Mouse (Mus musculus): ENCODE data around the gene Rif1. TPM values are rescaled to one million over a fixed set of nuclear protein-coding genes. Genes with fewer than 3 reads are reported as not detected.
A peak's percentile ranks its signal among the peaks of the same experiment; 100 is the strongest.

Rif1 gene
- polyA plus RNA-seq, 1 experiment from 2014 or later = 46.7 TPM

GRCm38 (mm10) chr2:52057099-52057498 is 15.5 kb upstream of the Rif1 start:
- Histone ChIP-seq H3K4me3 (ENCODE audit: low read depth, low read length) (no peak overlapping the region), H3K4me1 (replicated peaks; ENCODE audit: control insufficient read depth, insufficient read depth, low read length) (no peaks in the 10 kb centered on the region), H3K4me2 (replicated peaks; ENCODE audit: low read depth, low read length) (no peak overlapping the region), H3K9me3 (ENCODE audit: control insufficient read depth, low read length) (no peaks in the 10 kb centered on the region), H3K27ac (ENCODE audit: low read depth, low read length) (no peak overlapping the region), H3K36me3 (ENCODE audit: control insufficient read depth, insufficient read depth, low read length) (no peaks in the 10 kb centered on the region), H3K9ac (ENCODE audit: low read depth, low read length) (no peak overlapping the region), H3K27me3 (ENCODE audit: control insufficient read depth, insufficient read depth, low read length) (no peaks in the 10 kb centered on the region)
- ATAC-seq (ENCODE audit: low FRiP score) = no peak
- no peak for DNase-seq (ENCODE audit: low spot score)
- 86% methylated on average over 1 of the region's 1 CpGs for WGBS

- no peak for DNase-seq (ENCODE audit: low spot score)
Observed at GRCm38 (mm10) chr2:52057681-52058080, 15.0 kb upstream of the Rif1 start.

GRCm38 (mm10) chr2:52068641-52069040 is 4.0 kb upstream of the Rif1 start:
- DNase-seq (ENCODE audit: low spot score) = no peak
- ATAC-seq (ENCODE audit: low FRiP score) = no peak
- H3K27me3 ChIP-seq (ENCODE audit: control insufficient read depth, insufficient read depth, low read length) = no peaks in the 10 kb centered on the region
- no peak overlapping the region for H3K9ac ChIP-seq (ENCODE audit: low read depth, low read length)
- no peaks in the 10 kb centered on the region for H3K9me3 ChIP-seq (ENCODE audit: control insufficient read depth, low read length)
- H3K4me2 ChIP-seq (replicated peaks; ENCODE audit: low read depth, low read length) = no peak overlapping the region
- no peak overlapping the region for H3K4me3 ChIP-seq (ENCODE audit: low read depth, low read length)
- H3K4me1 ChIP-seq (replicated peaks; ENCODE audit: control insufficient read depth, insufficient read depth, low read length) = no peaks in the 10 kb centered on the region
- H3K27ac ChIP-seq (ENCODE audit: low read depth, low read length) = no peak overlapping the region
- WGBS = 59% methylated on average over 1 of the region's 1 CpGs
- H3K36me3 ChIP-seq (ENCODE audit: control insufficient read depth, insufficient read depth, low read length) = no peaks in the 10 kb centered on the region

More at GRCm38 (mm10) chr2:52057681-52058080, 15.0 kb upstream of the Rif1 start:
- no peak for ATAC-seq (ENCODE audit: low FRiP score)
- Histone ChIP-seq H3K27me3 (ENCODE audit: control insufficient read depth, insufficient read depth, low read length) (no peaks in the 10 kb centered on the region), H3K4me2 (replicated peaks; ENCODE audit: low read depth, low read length) (no peak overlapping the region), H3K9ac (ENCODE audit: low read depth, low read length) (no peak overlapping the region), H3K27ac (ENCODE audit: low read depth, low read length) (no peak overlapping the region), H3K4me3 (ENCODE audit: low read depth, low read length) (no peak overlapping the region), H3K4me1 (replicated peaks; ENCODE audit: control insufficient read depth, insufficient read depth, low read length) (no peaks in the 10 kb centered on the region), H3K9me3 (ENCODE audit: control insufficient read depth, low read length) (no peaks in the 10 kb centered on the region), H3K36me3 (ENCODE audit: control insufficient read depth, insufficient read depth, low read length) (no peaks in the 10 kb centered on the region)

DNA sequence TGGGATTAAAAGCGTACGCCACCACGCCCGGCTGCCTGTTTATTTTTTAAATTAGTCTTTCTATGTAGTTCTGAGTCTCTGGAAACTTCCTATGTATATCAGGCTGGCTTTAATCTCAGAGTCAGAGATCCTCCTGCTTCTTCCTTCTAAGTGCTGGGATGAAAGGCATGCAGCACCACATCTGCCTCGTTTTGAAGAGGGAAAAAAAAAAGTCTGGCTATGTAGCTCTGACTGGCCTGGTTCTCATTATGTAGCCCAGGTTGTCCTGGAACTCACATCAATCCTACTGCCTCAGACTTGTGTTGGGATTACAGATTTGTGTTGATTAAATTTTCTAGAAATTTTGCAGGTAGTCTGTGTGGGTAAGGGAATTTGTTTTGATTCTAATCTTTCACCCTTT is 1.8 kb upstream of the Rif1 start:
- WGBS = 84% methylated on average over 5 of the region's 5 CpGs
- H3K4me1 ChIP-seq (replicated peaks; ENCODE audit: control insufficient read depth, insufficient read depth, low read length) = no peaks in the 10 kb centered on the region
- H3K27me3 ChIP-seq (ENCODE audit: control insufficient read depth, insufficient read depth, low read length) = no peaks in the 10 kb centered on the region
- H3K4me2 ChIP-seq (replicated peaks; ENCODE audit: low read depth, low read length) = no peak overlapping the region
- no peaks in the 10 kb centered on the region for H3K36me3 ChIP-seq (ENCODE audit: control insufficient read depth, insufficient read depth, low read length)
- ATAC-seq (ENCODE audit: low FRiP score) (no peak), DNase-seq (ENCODE audit: low spot score) (no peak)
- H3K9ac ChIP-seq (ENCODE audit: low read depth, low read length) = no peak overlapping the region
- no peak overlapping the region for H3K4me3 ChIP-seq (ENCODE audit: low read depth, low read length)
- H3K27ac ChIP-seq (ENCODE audit: low read depth, low read length) = no peak overlapping the region
- H3K9me3 ChIP-seq (ENCODE audit: control insufficient read depth, low read length) = no peaks in the 10 kb centered on the region

- Histone ChIP-seq H3K36me3 (ENCODE audit: control insufficient read depth, insufficient read depth, low read length) (no peaks in the 10 kb centered on the region), H3K27ac (ENCODE audit: low read depth, low read length) (no peak overlapping the region), H3K9ac (ENCODE audit: low read depth, low read length) (no peak overlapping the region), H3K4me3 (ENCODE audit: low read depth, low read length) (peak overlapping the region; percentile 98; the same call in 1 of the 2 replicates), H3K27me3 (ENCODE audit: control insufficient read depth, insufficient read depth, low read length) (no peaks in the 10 kb centered on the region), H3K9me3 (ENCODE audit: control insufficient read depth, low read length) (no peaks in the 10 kb centered on the region), H3K4me1 (replicated peaks; ENCODE audit: control insufficient read depth, insufficient read depth, low read length) (no peaks in the 10 kb centered on the region), H3K4me2 (replicated peaks; ENCODE audit: low read depth, low read length) (peak overlapping the region; percentile 63)
- no peak for ATAC-seq (ENCODE audit: low FRiP score)
- 22% methylated on average over 13 of the region's 13 CpGs for WGBS
- DNase-seq (ENCODE audit: low spot score) = peak; percentile 11
Observed at GRCm38 (mm10) chr2:52071241-52071991, 1.2 kb upstream of the Rif1 start.

GRCm38 (mm10) chr2:52072065-52072490 is 554 bp upstream of the Rif1 start:
- no peaks in the 10 kb centered on the region for H3K4me1 ChIP-seq (replicated peaks; ENCODE audit: control insufficient read depth, insufficient read depth, low read length)
- H3K4me2 ChIP-seq (replicated peaks; ENCODE audit: low read depth, low read length) = peak overlapping the region; percentile 63
- H3K9ac ChIP-seq (ENCODE audit: low read depth, low read length) = peak overlapping the region; percentile 93
- peak overlapping the region; percentile 98 for H3K4me3 ChIP-seq (ENCODE audit: low read depth, low read length)
- H3K27me3 ChIP-seq (ENCODE audit: control insufficient read depth, insufficient read depth, low read length) = no peaks in the 10 kb centered on the region
- no peaks in the 10 kb centered on the region for H3K36me3 ChIP-seq (ENCODE audit: control insufficient read depth, insufficient read depth, low read length)
- WGBS = under 1% methylated on average over 10 of the region's 10 CpGs
- H3K9me3 ChIP-seq (ENCODE audit: control insufficient read depth, low read length) = no peaks in the 10 kb centered on the region
- DNase-seq (ENCODE audit: low spot score) (peak; percentile 63), ATAC-seq (ENCODE audit: low FRiP score) (peak; percentile 68)
- H3K27ac ChIP-seq (ENCODE audit: low read depth, low read length) = peak overlapping the region; percentile 76

- ATAC-seq (ENCODE audit: low FRiP score) = peak; percentile 60
- Histone ChIP-seq H3K27ac (ENCODE audit: low read depth, low read length) (peak overlapping the region; percentile 76), H3K36me3 (ENCODE audit: control insufficient read depth, insufficient read depth, low read length) (no peaks in the 10 kb centered on the region), H3K4me3 (ENCODE audit: low read depth, low read length) (peak overlapping the region; percentile 98), H3K27me3 (ENCODE audit: control insufficient read depth, insufficient read depth, low read length) (no peaks in the 10 kb centered on the region), H3K4me2 (replicated peaks; ENCODE audit: low read depth, low read length) (peak overlapping the region; percentile 63), H3K9me3 (ENCODE audit: control insufficient read depth, low read length) (no peaks in the 10 kb centered on the region), H3K9ac (ENCODE audit: low read depth, low read length) (peak overlapping the region; percentile 93), H3K4me1 (replicated peaks; ENCODE audit: control insufficient read depth, insufficient read depth, low read length) (no peaks in the 10 kb centered on the region)
- 2% methylated on average over 48 of the region's 56 CpGs for WGBS
- DNase-seq (ENCODE audit: low spot score) = peak; percentile 55
Observed at GRCm38 (mm10) chr2:52073141-52073904, 691 bp downstream of the Rif1 start.

DNA sequence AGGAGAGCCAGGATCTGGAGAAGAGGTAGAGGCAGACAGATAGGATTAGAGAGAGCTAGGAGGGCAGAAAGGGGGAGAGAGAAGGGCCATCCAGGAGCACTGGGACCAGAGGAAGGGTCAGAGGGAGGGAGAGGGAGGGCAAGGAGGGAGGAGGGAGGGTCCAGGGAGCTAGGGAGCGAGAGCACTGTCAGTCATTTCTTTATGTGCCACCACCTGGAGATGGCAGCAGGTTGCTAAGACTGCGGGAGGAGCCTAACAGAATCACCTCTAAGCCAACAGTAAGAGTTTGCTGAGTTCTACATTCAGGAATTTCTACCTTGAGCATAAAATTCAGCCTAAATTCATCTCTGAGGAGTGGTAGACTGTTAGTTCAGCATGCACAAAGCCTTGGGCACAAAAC is 6.0 kb downstream of the Rif1 start:
- H3K4me1 ChIP-seq (replicated peaks; ENCODE audit: control insufficient read depth, insufficient read depth, low read length) = no peaks in the 10 kb centered on the region
- no peaks in the 10 kb centered on the region for H3K36me3 ChIP-seq (ENCODE audit: control insufficient read depth, insufficient read depth, low read length)

More for the DNA sequence above, 6.0 kb downstream of the Rif1 start:
- no peak for ATAC-seq (ENCODE audit: low FRiP score)
- 93% methylated on average over 2 of the region's 2 CpGs for WGBS
- Histone ChIP-seq H3K4me3 (ENCODE audit: low read depth, low read length) (no peak overlapping the region), H3K9me3 (ENCODE audit: control insufficient read depth, low read length) (no peaks in the 10 kb centered on the region), H3K4me2 (replicated peaks; ENCODE audit: low read depth, low read length) (no peak overlapping the region), H3K9ac (ENCODE audit: low read depth, low read length) (no peak overlapping the region), H3K27ac (ENCODE audit: low read depth, low read length) (no peak overlapping the region), H3K27me3 (ENCODE audit: control insufficient read depth, insufficient read depth, low read length) (no peaks in the 10 kb centered on the region)
- DNase-seq (ENCODE audit: low spot score) = no peak

Measured in hindbrain, embryonic 11.5 days (tissue).